Mouse (Mus musculus): ENCODE results near the gene BC004004.
A peak's percentile ranks its signal among the peaks of the same experiment; 100 is the strongest.
"Not testable (repeated sequence)": the region's sequence is repeated elsewhere in the genome, so short reads cannot be mapped to it uniquely, and the experiment has no call there.

BC004004 gene

DNA sequence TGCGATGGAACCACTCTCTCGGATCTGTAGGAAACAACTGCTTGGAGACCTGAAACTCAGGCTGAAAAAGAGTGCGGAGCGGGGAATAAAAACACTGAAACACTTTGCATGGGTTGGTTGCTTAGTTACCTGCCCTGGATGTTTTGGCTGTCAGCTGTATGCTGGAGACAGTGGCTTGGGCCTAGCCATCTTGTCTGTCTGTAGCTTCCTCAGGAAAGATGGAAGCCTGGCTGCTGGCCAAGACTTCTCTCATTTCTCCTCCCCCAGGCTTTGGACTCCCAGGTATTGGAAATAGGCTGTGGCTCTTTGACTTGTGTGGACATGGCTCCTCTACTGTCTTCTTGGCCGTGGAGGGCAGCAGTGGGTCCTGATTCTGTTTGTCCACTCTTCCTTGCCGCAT is 32.8 kb downstream of the BC004004 start:
- DNase-seq: no peak

- DNase-seq: no peak
Observed at GRCm38 (mm10) chr17:29302149-29302548, 33.6 kb downstream of the BC004004 start.

- no peak for DNase-seq
Observed at GRCm38 (mm10) chr17:29303087-29303486, 34.5 kb downstream of the BC004004 start.

- DNase-seq: no peak
Observed at GRCm38 (mm10) chr17:29303856-29304255, 35.3 kb downstream of the BC004004 start.

GRCm38 (mm10) chr17:29304376-29305057 is 35.9 kb downstream of the BC004004 start:
- no peak for DNase-seq

DNA sequence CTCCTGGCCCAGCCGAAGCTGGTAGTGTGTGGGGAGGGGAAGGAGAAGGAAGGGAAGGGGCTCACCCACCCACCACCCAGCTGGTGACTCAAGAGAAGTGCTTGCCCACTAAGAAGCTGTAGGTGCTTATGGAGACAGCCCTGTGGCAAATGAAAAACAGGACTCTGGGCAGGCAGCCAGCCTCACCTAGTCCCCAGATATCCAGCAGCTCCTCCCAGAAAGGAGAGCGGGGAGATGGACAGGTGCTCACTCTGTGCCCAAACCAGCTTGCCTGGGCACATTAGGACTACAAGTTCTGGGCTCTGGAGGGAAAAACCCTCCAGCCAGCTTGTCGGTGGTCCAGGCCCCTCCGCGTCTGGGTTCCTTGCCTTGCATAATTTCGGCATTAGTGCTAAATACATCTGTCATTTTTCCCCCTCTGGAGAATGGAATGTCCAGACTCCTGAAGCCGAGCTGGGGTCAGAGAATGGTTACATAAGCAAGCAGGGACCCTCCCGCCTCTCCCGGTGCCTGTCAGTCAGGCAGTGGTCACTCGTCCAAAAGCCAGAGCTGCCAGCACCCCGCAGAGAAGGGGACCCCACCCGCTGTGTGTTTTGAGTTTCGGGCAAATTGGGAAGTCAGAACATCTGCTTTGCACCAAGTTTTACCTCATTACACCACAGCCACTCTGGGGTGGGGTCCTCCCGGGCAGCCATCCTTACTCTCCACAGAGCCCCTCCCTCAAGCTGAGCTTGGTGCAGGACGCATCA is 36.6 kb downstream of the BC004004 start:
- no peak for DNase-seq

DNA sequence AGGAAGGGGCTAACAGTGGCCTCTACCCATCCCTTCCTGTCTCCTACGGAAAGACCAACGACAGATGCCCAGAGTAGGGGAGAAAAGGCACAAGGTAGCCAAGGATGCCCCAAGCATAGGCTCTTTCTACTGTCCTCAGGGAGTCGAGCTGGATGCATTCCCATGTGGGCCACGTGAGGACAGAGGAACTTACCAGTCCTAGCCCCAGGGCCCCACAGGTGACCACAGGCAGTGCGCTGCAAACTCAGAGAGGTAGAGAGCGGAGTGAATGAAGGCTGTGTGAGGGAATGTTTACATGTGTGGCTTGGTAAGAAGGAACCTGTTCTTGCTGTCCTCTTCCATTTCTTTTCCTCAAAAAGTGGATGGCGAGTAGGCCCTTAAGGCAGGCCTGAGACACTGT is 37.3 kb downstream of the BC004004 start:
- no peak for DNase-seq

- no peak for DNase-seq
Observed at GRCm38 (mm10) chr17:29310056-29310623, 41.6 kb downstream of the BC004004 start.

- peak; percentile 34 for DNase-seq
Observed at GRCm38 (mm10) chr17:29311602-29312001, 43.0 kb downstream of the BC004004 start.

- DNase-seq: no peak
Observed at GRCm38 (mm10) chr17:29312082-29312481, 43.5 kb downstream of the BC004004 start.

GRCm38 (mm10) chr17:29313300-29313699 is 44.7 kb downstream of the BC004004 start:
- no peak for DNase-seq

DNA sequence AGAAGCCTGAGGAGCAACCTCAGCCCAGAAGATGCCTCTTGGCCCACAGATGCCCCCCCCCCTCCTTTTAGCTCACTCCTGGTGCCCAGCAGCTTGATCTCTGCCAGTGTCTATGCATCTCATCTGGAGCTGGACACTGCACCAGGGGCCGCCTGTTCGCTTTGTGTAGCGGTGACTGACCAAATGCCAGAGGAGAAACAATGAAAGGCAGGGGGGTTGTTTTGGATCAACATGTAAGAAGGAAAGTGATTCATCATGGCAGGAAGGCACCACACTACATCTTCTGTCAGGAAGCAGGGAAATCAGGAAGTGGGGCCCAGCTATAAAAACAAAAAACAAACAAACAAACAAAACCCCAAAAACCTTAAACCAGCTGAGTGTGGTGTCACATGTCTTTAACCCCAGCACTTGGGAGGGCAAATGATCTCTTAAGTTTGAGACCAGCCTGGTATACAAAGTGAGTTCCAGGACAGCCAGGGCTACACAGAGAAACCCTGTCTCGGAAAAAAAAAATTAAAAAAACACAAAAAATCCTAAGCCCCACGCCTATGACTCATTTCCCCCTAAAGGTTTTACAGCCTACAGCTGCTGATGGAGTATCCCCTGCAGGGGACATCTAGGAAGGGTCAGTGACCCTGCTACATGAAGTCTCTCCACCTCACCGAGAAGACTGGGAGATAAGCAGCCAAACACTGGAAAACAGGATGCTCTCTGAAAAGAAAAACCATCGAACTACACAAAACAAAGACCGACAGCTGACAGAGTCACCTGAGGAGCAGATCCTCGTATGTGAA is 47.3 kb downstream of the BC004004 start:
- DNase-seq: no peak

DNA sequence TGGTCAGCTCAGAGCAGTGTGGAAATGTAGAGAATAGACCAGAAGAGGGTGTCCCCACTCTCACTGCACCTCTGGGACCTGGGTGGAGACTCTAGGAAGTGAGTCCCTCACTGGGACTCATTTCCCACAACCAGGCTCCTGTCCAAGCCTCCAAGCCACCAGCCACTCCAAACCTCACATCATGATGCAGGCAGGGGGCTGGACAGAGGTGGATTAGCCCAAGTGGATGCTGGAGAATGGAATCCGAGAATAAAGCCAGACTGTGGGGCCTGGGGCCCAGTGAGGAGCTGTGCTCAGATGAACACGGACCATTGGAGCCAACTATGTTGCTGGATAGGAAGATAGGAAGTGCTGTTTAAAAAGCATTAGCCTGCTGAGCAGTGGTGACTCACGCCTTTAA is 48.3 kb downstream of the BC004004 start:
- no peak for DNase-seq

DNA sequence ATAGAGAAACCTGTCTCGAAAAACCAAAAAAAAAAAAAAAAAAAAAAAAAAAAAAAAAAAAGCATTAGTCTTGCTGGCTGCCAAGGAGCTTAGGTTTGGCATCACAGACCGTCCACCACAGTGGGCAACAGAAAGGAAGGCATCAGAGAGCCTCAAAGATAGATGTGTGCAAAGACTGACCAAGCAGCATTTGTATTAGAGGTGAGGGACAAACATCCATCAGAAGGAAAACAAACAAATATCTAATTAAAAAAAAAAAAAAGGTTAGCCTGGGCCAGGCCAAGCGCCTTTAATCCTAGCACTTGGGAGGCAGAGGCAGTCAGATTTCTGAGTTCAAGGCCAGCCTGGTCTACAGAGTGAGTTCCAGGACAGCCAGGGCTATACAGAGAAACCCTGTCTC is 48.8 kb downstream of the BC004004 start, which contains the start of gene Pi16:
Gene Pi16 (plus strand): TSS at position 301 of the 400 bp plus-strand sequence.
- not testable (repeated sequence) for DNase-seq

- no peak for DNase-seq
Observed at GRCm38 (mm10) chr17:29318731-29319250, 50.2 kb downstream of the BC004004 start.

DNA sequence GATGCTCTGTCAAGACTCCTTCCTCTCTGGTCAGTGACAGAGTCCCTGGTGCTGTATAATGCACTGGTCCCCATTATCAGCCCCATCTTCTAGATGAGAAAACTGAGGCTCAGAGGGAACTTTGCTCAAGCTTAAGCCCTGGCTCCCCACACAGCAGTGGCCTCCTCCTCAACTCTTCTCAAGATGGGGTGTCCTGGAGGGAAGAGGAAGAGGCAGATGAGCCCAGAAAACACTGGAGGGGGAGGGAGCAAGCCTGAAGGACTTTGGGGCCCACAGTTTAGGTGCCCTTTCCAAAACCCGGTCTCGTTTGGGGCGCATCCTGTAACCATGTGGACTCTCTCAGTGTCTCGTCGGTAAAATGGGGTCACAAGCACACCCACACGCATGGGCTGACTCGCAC is 50.9 kb downstream of the BC004004 start:
- DNase-seq: no peak

- DNase-seq: no peak
Observed at GRCm38 (mm10) chr17:29319881-29320639, 51.5 kb downstream of the BC004004 start.

DNA sequence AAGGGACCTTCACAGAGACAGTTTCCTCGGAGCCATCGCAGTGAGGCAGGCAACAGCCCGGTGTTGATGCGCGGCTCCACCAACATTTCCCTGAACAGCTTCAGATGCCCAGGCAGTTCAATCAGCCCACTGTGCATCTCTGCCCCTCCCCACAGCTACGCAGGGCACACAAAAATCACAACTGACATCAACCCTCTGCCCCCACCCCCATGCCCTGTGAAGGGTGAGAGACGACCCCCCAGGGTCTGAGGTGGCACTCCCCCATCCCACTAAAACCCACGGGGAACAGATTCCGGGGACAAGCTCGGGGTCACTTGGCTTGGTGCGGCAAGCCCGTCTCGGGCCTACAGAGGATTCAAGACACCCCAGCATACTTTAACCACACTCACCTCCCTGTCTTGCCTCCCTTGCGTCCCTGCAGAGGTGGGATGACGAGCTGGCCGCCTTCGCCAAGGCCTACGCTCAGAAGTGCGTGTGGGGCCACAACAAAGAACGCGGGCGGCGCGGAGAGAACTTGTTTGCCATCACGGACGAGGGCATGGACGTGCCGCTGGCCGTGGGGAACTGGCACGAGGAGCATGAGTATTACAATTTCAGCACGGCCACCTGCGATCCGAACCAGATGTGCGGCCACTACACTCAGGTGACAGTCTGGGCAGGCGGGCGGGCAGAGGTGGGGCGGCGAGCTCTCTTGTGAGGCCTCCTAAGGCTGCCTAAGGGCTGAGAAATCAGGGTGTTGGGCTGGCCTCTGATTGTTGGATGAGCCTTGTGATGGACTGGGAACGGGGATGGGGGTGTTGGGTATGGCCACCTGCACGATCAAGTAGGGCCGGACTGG is 53.4 kb downstream of the BC004004 start:
- no peak for DNase-seq

DNA sequence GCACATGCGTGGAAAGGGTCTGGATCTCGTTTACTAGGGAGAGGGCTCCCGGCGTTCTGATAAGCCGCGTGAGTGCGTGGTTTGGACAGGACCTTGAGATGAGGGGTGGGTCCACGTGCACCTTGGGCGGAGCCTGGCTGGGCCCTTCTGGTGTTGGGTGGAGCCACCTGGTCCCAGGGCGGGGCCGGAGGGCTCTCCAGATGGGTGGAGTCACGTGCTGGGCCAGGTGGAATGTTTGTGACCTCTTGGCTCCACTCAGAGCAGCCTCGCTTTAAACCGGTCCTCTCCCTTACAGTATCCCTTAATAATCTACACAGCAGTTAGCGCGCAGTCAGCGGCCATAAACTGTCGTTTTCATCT is 54.0 kb downstream of the BC004004 start:
- DNase-seq: no peak

DNA sequence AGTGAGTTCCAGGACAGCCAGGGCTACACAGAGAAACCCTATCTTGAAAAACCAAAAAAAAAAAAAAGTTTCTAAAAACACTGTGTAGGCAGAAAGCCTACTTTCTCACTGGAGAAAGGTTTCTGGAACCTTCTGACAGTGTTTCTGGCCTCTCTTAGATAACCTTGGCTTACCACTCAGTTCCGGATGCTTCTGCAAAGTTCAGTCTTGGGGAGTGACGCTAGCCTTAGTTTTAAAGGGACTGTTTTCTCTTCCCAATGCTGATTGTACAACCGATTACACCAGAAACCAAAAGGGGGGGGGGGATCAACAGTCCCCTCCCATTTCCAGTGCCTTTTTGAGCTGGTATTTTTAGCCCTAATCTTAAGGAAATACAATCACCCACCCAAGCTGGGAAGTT is 55.0 kb downstream of the BC004004 start:
- no peak for DNase-seq

- no peak for DNase-seq
Observed at GRCm38 (mm10) chr17:29325831-29326230, 57.2 kb downstream of the BC004004 start.

Data from right cerebral cortex, postnatal 25 days (tissue).